Mouse (Mus musculus) Patski (cell line): Measurements from ENCODE around the gene Gsc2. TPM values are rescaled to one million over a fixed set of nuclear protein-coding genes. Genes with fewer than 3 reads are reported as not detected.

Experiments used
- ATAC-seq: fragments of 100-300 bp; one replicate; pipeline ENCODE4 v1.8.0; 2021
- CTCF ChIA-PET: fragments of 350-600 bp; sonication (Branson Sonifier 250); formaldehyde crosslinking; loops from one replicate; lab custom pipeline; 2022; ENCODE audit warnings: inconsistent platforms; lab: Charles Lee
- POLR2A ChIA-PET: fragments of 350-600 bp; sonication (Branson Sonifier 250); formaldehyde crosslinking; loops from one replicate; lab custom pipeline; 2022; ENCODE audit warnings: antibody characterized with exemption, inconsistent platforms; lab: Charles Lee
- DNase-seq: peaks from one replicate; pipeline ENCODE4 v3.0.0-alpha.2; 2011; ENCODE audit warnings: low read depth, low spot score
- H3K27me3 ChIP-seq: fragments of 371-371 bp; one replicate; pipeline ENCODE4 v1.5.1; 2021
- CTCF ChIP-seq: fragments of 100-300 bp; IDR thresholded peaks from one replicate; pipeline ENCODE4 v1.5.1; 2021
- in situ Hi-C: fragments of 300-500 bp; cut with MboI; formaldehyde crosslinking; loops from 3 replicates; pipeline ENCODE4 v1.11.1; 2018; ENCODE audit warnings: low pct_unique_long_range_greater_than_20kb, mixed read lengths
- polyA plus RNA-seq: library from polyadenylated mRNA; unstranded; gene quantifications from one replicate; pipeline ENCODE4 v1.2.3, GENCODE M21; 2021

Gene Gsc2
- polyA plus RNA-seq, 1 experiment from 2014 or later = not detected

DNA sequence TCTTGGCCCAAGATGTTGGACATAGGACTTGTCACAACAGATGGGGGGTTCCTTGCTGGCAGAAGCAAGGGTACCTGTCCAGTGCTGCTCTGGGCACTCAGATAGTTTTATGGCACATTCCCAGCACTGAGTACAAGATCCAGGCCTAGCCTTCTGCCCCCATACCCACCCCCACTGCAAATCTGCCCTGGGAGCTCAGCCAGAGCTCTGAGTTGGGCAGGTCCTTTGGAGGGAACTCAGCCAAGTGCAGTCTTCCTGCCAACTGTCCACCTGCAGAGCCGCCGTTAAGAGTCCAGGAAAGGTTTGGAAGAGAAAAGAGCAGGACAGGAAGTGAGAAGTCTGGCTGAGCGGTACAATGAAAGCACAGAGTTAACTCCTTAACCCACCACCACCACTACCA, 22.3 kb downstream of the Gsc2 start:
- TF ChIP-seq CTCF = no peak
- in situ Hi-C loops = no loop called here
- no peaks in the 10 kb centered on the region for H3K27me3 ChIP-seq
- ATAC-seq = no peak
- no peak for DNase-seq
- ChIA-PET POLR2A (no interaction called here), CTCF (interaction anchor here (1.5 to 1.7 kb wide), 2 partner anchors 16 to 23 kb away, joined by 3 read pairs; no protein-coding TSS in a partner anchor)

DNA sequence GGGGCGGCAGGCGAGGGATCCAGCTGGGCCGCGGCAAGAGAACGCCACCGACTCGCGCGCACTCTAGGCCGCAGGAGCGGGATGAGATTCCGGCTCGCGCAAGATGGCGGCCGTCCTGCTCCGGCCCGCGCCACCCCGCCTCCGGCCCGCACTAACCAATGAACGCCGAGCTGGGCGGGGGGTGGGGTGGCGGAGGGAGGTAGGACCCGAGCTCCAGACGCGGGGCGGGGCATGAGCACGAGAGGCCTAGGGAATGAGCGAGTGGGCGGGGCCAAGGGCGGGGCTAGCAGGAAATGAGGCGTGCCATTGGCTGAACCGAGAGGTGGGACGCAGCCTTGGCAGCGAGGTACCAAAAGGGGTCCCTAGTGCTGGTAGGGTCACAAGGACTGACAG, 23.3 kb downstream of the Gsc2 start, which contains the start of gene Gm20518:
Gm20518 (minus strand) TSS at position 105 of the 393 bp plus-strand sequence.
- ATAC-seq (peak; percentile 88), DNase-seq (peak; percentile 58)
- in situ Hi-C loops = no loop called here
- no peak for TF ChIP-seq CTCF
- H3K27me3 ChIP-seq = no peaks in the 10 kb centered on the region
- ChIA-PET POLR2A (interaction anchor here (1.9 kb wide), 1 partner anchor 31 kb away, joined by 7 read pairs; no protein-coding TSS in a partner anchor), CTCF (interaction anchor here (1.5 to 1.7 kb wide), 2 partner anchors 15 to 24 kb away, joined by 3 read pairs; no protein-coding TSS in a partner anchor)

DNA sequence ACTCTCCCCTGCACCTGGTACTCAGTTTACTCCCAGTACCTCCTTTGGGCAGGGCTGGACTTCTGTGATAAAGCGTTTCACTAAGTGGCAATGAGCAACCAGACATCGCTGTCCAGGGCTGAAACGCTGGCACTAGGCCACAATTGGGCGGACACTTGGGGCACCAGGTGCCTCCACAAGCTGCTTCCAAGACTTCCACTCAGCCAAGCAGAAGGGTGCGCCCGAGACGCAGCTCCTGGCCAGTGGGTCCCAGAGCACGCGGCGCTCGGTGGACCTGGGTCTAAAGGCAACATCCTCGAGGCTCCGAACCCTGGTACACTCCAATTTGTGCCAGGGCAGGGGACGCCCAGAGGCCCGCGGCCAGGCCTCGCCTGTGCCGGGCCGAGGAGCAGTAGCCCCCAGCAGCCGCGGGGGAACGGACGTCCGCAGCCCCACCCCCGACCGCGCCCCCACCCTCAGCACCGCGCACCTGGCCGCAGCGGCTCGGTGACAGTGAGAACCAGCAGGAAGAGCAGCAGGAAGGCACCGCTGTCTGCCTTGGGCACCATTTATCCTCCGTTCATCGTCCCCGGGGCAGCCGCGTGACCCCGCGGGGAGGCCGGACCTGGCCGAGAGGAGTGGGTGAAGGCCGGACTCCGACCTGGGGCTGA, 23.8 kb downstream of the Gsc2 start:
- no peak for TF ChIP-seq CTCF
- DNase-seq = peak; percentile 37
- no peaks in the 10 kb centered on the region for H3K27me3 ChIP-seq
- POLR2A ChIA-PET = interaction anchor here (0.7 to 1.9 kb wide), 2 partner anchors 13 to 31 kb away, joined by 3 to 7 read pairs; no protein-coding TSS in a partner anchor
- CTCF ChIA-PET = interaction anchor here (1.5 to 1.7 kb wide), 2 partner anchors 15 to 25 kb away, joined by 3 read pairs; no protein-coding TSS in a partner anchor
- in situ Hi-C loops = no loop called here
- ATAC-seq = peak; percentile 55

DNA sequence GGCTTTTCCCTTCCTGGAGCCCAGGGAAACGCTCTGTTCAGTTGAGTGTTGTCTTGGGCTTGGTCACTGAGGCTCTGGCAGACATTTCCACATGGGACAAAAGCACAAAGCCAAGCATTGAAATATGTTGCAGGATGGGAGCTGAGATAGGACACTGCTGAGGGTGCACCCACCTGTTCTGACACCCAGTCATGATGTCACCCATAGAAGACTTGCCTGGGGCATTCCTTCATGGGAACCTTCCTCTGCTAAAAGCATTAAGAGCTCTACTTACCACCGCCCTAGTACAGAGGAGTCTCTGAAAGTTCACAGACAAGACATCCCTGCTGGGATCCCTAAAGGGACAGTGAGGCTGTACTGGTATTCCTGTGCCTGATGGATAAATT, 24.5 kb downstream of the Gsc2 start:
- DNase-seq (no peak), ATAC-seq (no peak)
- TF ChIP-seq CTCF = no peak
- ChIA-PET POLR2A (interaction anchor here (0.7 to 1.9 kb wide), 2 partner anchors 12 to 32 kb away, joined by 3 to 7 read pairs; no protein-coding TSS in a partner anchor), CTCF (no interaction called here)
- no peaks in the 10 kb centered on the region for H3K27me3 ChIP-seq
- in situ Hi-C loops = no loop called here

DNA sequence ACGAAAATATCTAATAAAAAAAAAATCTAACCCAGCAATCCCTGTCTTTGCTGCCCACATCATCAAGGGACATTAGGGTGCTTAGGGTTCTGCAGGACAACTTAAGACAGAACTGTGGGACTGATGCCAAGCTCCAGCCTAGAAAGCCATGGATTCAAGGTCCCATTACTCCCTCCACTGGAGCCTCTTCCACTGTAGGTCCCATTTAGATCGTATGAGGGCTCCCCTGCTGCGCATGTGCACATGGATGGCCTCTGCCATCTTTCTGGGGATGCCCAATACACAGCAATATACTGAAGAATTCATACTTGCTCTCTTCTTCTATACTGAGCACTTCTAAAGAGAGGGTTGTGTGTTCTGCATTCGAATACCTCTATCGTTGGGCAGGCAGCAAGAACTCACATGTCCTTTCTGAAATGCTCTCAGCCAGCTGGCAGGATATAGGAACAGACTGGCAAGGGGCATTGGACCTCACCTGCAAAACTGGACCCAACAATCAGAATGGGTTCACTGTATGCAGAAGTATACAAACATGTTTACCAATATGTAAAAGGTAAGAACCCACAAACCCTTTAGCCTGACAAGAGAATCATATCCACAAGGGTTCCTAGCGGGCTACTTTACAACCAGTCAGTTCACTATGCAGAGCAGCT, 25.0 kb downstream of the Gsc2 start:
- no peaks in the 10 kb centered on the region for H3K27me3 ChIP-seq
- no peak for TF ChIP-seq CTCF
- no peak for ATAC-seq
- POLR2A ChIA-PET = no interaction called here
- no peak for DNase-seq
- CTCF ChIA-PET = no interaction called here
- in situ Hi-C loops = no loop called here

DNA sequence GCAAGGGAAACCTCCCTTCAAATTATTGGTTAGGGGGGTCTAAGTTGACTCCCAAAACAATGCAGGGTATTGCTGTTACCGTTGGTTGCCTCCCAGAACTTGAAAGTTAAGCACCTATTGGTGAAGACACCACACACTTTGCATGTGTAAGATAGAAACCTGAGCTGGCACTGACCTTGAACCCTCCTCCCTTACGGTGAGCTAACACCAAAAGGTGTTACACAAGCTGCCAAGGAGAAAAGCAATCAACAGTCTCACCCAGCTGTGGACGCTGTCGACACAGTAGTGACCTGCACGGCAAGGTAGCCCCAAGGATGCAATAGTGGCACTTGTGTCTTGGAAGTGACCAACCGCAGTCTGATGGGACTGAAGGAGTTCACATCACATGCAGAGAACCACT, 30.7 kb downstream of the Gsc2 start:
- ATAC-seq (no peak), DNase-seq (no peak)
- in situ Hi-C loops = no loop called here
- ChIA-PET POLR2A (no interaction called here), CTCF (interaction anchor here (1.1 kb wide), 1 partner anchor 38 kb away, joined by 3 read pairs; no protein-coding TSS in a partner anchor)
- TF ChIP-seq CTCF = no peak
- H3K27me3 ChIP-seq = no peaks in the 10 kb centered on the region

DNA sequence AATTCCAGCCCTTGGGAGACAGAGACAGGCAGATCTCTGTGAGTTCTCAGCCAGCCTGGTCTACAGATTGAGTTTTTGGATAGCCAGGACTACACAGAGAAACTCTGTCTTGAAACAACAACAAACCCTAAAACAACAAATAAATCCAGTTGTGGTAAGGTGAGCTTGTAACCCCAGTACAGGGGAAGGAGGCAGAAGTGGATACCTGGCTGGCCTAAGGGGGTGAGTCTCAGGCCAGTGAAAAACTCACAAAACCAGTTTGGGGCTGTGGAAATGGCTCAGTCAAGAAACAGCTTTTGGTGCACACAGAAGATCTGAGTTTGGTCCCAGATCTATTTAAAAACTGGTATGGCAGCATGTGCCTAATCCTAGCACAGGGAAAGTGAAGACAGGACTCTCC, 32.7 kb downstream of the Gsc2 start:
- no peak for TF ChIP-seq CTCF
- DNase-seq = no peak
- in situ Hi-C loops = no loop called here
- CTCF ChIA-PET = interaction anchor here (1.5 kb wide), 1 partner anchor 14 kb away, joined by 3 read pairs; no protein-coding TSS in a partner anchor
- no peaks in the 10 kb centered on the region for H3K27me3 ChIP-seq
- ATAC-seq = no peak
- POLR2A ChIA-PET = no interaction called here

DNA sequence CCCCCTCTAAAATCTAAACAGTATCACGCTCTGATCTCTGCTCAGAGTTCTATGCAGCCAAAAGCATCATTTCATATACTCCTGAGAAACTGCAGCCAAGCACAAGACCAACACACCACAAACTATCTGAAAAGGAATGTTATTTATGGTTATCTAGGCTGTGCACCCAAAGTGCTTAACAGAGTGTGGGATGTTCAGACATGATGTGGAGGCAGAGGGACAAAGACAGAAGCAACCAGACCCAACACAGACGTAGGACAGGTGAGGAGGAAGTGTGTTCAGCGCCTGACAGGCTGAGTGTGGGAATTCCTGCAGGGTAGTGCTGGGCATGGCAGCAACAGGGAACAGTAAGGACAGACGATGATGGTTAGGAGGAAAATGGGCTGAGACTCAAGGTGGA, 35.3 kb downstream of the Gsc2 start:
- CTCF ChIA-PET = no interaction called here
- no peaks in the 10 kb centered on the region for H3K27me3 ChIP-seq
- in situ Hi-C loops = no loop called here
- ATAC-seq (no peak), DNase-seq (no peak)
- POLR2A ChIA-PET = no interaction called here
- no peak for TF ChIP-seq CTCF

DNA sequence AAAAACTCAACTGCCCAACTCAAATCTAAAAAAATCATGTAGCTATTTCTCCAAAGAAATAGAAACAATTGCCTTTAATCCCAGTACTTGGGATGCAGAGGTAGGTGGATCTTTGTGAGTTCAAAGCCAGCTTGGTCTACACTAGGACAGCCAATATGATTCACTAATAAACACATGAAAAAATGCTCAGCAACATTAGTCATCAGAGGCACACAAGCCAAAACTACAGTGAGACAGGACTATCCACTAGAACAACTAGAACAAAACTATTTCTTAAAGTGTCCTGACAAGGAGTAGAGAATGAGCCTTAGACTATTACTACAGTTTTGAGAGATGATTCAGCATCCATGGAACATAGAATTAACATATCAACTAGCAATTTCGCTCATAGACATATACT, 38.8 kb downstream of the Gsc2 start:
- no peak for DNase-seq
- no peak for TF ChIP-seq CTCF
- H3K27me3 ChIP-seq = no peaks in the 10 kb centered on the region
- ChIA-PET POLR2A (no interaction called here), CTCF (interaction anchor here (1.6 to 1.8 kb wide), 2 partner anchors 16 to 27 kb away, joined by 3 to 4 read pairs; partner anchors contain the start of gene Gm20518)
- in situ Hi-C loops = no loop called here
- no peak for ATAC-seq

DNA sequence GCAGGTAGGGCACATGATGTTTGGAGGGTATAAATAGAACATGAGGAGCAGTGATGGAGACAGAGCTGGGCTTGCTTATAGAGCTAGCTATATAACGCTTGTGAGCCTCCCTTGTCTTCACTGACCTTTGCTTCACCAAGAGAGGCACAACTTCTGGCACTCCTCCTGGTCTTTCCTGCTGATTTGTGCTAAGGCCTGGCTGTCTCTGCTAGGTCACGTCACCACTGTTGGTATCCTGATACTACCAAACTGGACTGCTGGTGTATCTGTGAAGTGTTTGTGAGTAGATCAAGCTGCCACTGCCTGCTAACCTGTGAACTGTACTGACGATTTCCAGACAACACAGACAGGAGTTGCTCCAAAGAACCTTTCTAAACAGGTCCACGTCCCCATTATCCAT, 39.7 kb downstream of the Gsc2 start:
- TF ChIP-seq CTCF = no peak
- no peaks in the 10 kb centered on the region for H3K27me3 ChIP-seq
- in situ Hi-C loops = no loop called here
- CTCF ChIA-PET = interaction anchor here (1.8 kb wide), 1 partner anchor 26 kb away, joined by 4 read pairs; no protein-coding TSS in a partner anchor
- ATAC-seq = no peak
- POLR2A ChIA-PET = no interaction called here
- DNase-seq = no peak

DNA sequence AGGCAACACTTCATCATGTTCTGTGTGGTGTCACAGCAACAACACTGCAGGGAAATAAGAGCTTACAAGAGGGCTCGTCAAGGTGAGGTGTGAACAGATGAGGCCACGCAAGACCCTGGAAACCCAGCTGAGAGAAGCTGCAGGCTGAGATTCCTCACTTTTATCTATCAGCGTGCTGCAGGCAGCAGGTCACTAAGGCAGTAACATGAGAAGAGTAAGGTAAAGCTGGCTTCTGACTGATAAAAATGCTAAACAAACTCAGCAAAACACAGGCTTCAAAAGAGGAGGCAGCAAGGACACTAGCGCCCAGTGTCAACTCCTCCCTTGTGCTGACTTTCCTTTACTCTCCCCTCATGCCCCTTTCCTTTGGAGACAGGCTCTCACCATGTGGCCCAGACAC, 41.9 kb downstream of the Gsc2 start:
- in situ Hi-C loops = no loop called here
- TF ChIP-seq CTCF = no peak
- CTCF ChIA-PET = interaction anchor here (1.3 kb wide), 1 partner anchor 14 kb away, joined by 4 read pairs; no protein-coding TSS in a partner anchor
- no peak for DNase-seq
- POLR2A ChIA-PET = interaction anchor here (0.8 kb wide), 1 partner anchor 375 kb away, joined by 3 read pairs; no protein-coding TSS in a partner anchor
- ATAC-seq = no peak
- no peaks in the 10 kb centered on the region for H3K27me3 ChIP-seq
